Mouse (Mus musculus) olfactory bulb, adult 2 months (tissue): ENCODE results near the gene Timp4.

Experiments used
- CTCF ChIP-seq: fragments of 200-500 bp; IDR thresholded peaks from 2 replicates; pipeline ENCODE4 v1.5.1; 2012; ENCODE audit warnings: low read depth, mild to moderate bottlenecking, low read length, moderate library complexity; ENCODE audit not compliant: insufficient read depth
- POLR2A ChIP-seq: fragments of 200-500 bp; IDR thresholded peaks from 2 replicates; pipeline ENCODE4 v1.6.1; 2012; ENCODE audit warnings: mild to moderate bottlenecking, low read depth, low read length, moderate library complexity; ENCODE audit not compliant: insufficient read depth

DNA sequence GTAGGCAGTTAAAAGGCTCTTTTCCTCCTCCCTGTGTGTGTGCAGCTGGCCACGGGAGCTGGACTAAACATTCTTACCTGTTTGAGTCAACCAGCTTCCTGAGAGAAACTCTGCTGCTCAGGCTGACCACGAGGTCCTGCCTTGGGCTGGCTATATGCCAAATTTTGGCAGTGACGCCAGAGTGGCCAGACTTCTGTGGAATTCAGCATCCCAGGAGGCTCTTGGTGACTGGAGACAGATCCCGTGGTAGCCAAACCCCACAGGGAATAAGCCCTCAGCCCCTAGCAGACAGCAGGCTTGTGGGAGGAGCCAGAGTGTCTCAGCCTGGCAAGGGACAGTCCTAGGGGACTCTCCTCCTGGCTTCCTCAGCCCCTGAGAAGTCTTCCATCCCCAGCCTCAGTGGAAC, 19.9 kb upstream of the Timp4 start:
- no peak for TF ChIP-seq POLR2A
- TF ChIP-seq CTCF: no peak
